Mouse (Mus musculus): ENCODE results near the gene Grsf1. TPM values are rescaled to one million over a fixed set of nuclear protein-coding genes. Genes with fewer than 3 reads are reported as not detected.

The Grsf1 gene
- polyA plus RNA-seq, 1 experiment from 2014 or later, result 127 TPM

GRCm38 (mm10) chr5:88711128-88711527 is 35.2 kb upstream of the Grsf1 start:
- no peak for TF ChIP-seq CTCF (IDR thresholded peaks at IDR 0.05)
- ChIA-PET POLR2A (no interaction called here), CTCF (no interaction called here)
- DNase-seq (ENCODE audit: low read depth, low spot score) (no peak), ATAC-seq (peak; percentile 47)
- in situ Hi-C loops (cut with MboI; ENCODE audit: low pct_unique_long_range_greater_than_20kb), result no loop called here
- H3K27me3 ChIP-seq, result no peaks in the 10 kb centered on the region

DNA sequence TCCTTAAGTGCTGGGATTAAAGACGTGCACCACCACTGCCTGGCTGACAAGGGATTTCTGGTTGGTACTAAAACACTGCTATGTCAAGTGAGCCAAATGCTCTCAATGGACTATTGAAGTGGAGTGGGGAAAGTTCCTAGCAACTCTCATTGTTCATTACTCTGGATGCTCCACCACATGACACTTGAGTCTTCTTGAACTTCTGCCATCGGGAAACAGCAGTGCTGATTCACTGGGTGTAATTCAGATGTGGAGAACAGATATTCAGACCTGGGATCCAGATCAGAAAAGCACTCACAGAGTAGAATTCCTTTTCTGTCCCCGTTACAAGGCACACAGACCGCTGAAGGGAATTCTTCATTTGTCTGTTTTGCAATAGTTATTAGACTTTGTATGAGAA is 27.6 kb upstream of the Grsf1 start:
- no peak for TF ChIP-seq CTCF (IDR thresholded peaks at IDR 0.05)
- in situ Hi-C loops (cut with MboI; ENCODE audit: low pct_unique_long_range_greater_than_20kb), result no loop called here
- ChIA-PET CTCF (interaction anchor here (1.4 to 2.8 kb wide), 3 partner anchors 10 to 87 kb away, joined by 5 to 11 read pairs (median 7); no protein-coding TSS in a partner anchor), POLR2A (interaction anchor here (0.5 kb wide), 1 partner anchor 94 kb away, joined by 3 read pairs; no protein-coding TSS in a partner anchor)
- ATAC-seq (no peak), DNase-seq (ENCODE audit: low read depth, low spot score) (no peak)
- peaks cover 9% of the 10 kb centered on the region for H3K27me3 ChIP-seq

DNA sequence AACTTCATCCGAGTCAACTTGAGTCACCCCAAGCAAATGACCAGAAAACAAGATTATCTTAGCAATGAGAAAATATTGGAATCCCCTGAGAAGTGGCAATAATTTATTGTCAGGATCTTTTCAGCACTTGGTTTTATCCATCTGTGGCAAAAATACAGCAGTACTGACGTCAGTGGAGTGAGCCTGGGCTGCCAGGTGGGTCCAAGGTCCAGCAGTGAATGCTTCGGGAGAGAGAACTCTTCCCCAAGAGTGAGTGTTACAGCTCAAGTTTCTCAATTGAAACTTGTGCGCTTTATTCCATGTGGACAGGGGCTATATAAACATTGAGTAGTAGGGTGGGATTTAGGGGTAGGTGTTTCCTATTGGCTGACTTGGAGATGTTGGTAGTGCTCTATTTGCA is 26.1 kb upstream of the Grsf1 start:
- peaks cover 9% of the 10 kb centered on the region for H3K27me3 ChIP-seq
- DNase-seq (ENCODE audit: low read depth, low spot score), result no peak
- ATAC-seq, result no peak
- in situ Hi-C loops (cut with MboI; ENCODE audit: low pct_unique_long_range_greater_than_20kb), result no loop called here
- TF ChIP-seq CTCF (IDR thresholded peaks at IDR 0.05), result no peak
- ChIA-PET POLR2A (interaction anchor here (1.2 kb wide), 1 partner anchor 18 kb away, joined by 5 read pairs; no protein-coding TSS in a partner anchor), CTCF (interaction anchor here (1.4 kb wide), 2 partner anchors 9 to 88 kb away, joined by 5 to 7 read pairs; no protein-coding TSS in a partner anchor)

- no peak for TF ChIP-seq CTCF (IDR thresholded peaks at IDR 0.05)
- ATAC-seq, result no peak
- ChIA-PET CTCF (interaction anchor here (0.7 to 2.5 kb wide), 2 partner anchors 10 to 181 kb away, joined by 3 to 11 read pairs; no protein-coding TSS in a partner anchor), POLR2A (no interaction called here)
- peaks cover 9% of the 10 kb centered on the region for H3K27me3 ChIP-seq
- in situ Hi-C loops (cut with MboI; ENCODE audit: low pct_unique_long_range_greater_than_20kb), result loop anchor here (10.0 kb wide), 1 partner anchor 685 kb away; no protein-coding TSS in a partner anchor
- DNase-seq (ENCODE audit: low read depth, low spot score), result no peak
These were observed 23.4 kb upstream of the Grsf1 start for GRCm38 (mm10) chr5:88699251-88699913.

- POLR2A ChIA-PET, result no interaction called here
- peaks cover 9% of the 10 kb centered on the region for H3K27me3 ChIP-seq
- ATAC-seq (no peak), DNase-seq (ENCODE audit: low read depth, low spot score) (no peak)
- CTCF ChIA-PET, result no interaction called here
- no peak for TF ChIP-seq CTCF (IDR thresholded peaks at IDR 0.05)
- in situ Hi-C loops (cut with MboI; ENCODE audit: low pct_unique_long_range_greater_than_20kb), result loop anchor here (10.0 kb wide), 1 partner anchor 688 kb away; no protein-coding TSS in a partner anchor
These were observed 21.3 kb upstream of the Grsf1 start for GRCm38 (mm10) chr5:88697291-88697690.

- DNase-seq (ENCODE audit: low read depth, low spot score), result no peak
- CTCF ChIA-PET, result interaction anchor here (1.0 to 1.7 kb wide), 4 partner anchors 10 to 174 kb away, joined by 3 to 7 read pairs (median 4); no protein-coding TSS in a partner anchor
- ATAC-seq, result no peak
- in situ Hi-C loops (cut with MboI; ENCODE audit: low pct_unique_long_range_greater_than_20kb), result loop anchor here (5.0 to 10.0 kb wide), 2 partner anchors 54 to 692 kb away; no protein-coding TSS in a partner anchor
- TF ChIP-seq CTCF (IDR thresholded peaks at IDR 0.05), result peak; percentile 15
- POLR2A ChIA-PET, result no interaction called here
- H3K27me3 ChIP-seq, result no peaks in the 10 kb centered on the region
These were observed 17.1 kb upstream of the Grsf1 start for GRCm38 (mm10) chr5:88693057-88693456.

DNA sequence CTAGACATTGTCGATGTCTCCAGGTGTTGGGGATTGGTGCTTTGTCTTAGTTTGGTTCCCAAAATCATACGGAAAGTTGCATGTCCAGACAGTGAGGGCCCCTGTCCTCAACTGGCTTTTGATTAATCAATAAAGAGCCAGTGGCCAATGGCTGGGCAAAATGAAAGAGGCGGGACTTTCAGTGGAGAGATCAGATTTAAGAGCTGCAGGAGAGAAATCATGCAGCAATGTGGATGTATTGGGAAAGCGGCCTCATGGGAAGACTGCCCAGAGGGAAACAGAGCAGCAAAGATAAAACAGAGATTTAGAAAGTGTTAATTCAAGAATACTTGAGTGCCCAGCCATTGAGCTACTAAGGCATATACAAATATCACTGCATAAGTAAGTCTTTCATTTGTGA is 16.6 kb upstream of the Grsf1 start:
- in situ Hi-C loops (cut with MboI; ENCODE audit: low pct_unique_long_range_greater_than_20kb), result loop anchor here (5.0 to 10.0 kb wide), 2 partner anchors 55 to 692 kb away; no protein-coding TSS in a partner anchor
- TF ChIP-seq CTCF (IDR thresholded peaks at IDR 0.05), result no peak
- POLR2A ChIA-PET, result no interaction called here

DNA sequence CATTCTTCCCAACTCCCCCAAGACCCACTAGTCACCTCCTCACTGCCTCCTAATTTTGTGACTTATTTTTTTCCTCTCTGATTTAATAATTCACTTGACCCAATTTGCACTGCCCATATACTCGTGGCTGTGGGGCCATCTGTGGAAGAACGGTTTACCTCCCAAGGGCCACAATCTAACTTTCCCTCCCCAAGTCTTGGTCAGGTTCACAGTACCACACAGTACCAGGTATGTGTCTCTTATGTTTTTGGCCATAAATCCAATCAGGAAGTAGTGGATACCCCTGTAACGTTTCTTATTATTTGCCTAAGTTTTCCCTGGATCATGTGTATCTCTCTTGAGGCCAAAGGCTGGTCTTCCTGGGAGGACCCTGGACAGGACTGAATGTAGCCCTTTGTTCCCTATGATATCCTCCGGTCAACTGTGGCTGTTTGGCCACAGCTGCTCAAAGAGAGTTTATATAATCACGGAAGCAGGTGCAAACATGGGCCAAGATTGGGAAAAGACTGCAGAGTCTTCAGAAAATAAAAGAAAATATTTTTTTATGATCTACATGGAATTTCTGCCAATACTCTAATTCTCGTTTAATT is 15.6 kb upstream of the Grsf1 start:
- TF ChIP-seq CTCF (IDR thresholded peaks at IDR 0.05), result no peak
- in situ Hi-C loops (cut with MboI; ENCODE audit: low pct_unique_long_range_greater_than_20kb), result loop anchor here (5.0 to 10.0 kb wide), 2 partner anchors 56 to 693 kb away; no protein-coding TSS in a partner anchor
- no peak for ATAC-seq
- H3K27me3 ChIP-seq, result no peaks in the 10 kb centered on the region
- ChIA-PET POLR2A (no interaction called here), CTCF (interaction anchor here (0.8 to 1.0 kb wide), 2 partner anchors 14 to 71 kb away, joined by 3 read pairs; no protein-coding TSS in a partner anchor)
- DNase-seq (ENCODE audit: low read depth, low spot score), result no peak

More for the DNA sequence above, 16.6 kb upstream of the Grsf1 start:
- CTCF ChIA-PET, result interaction anchor here (1.3 to 1.7 kb wide), 3 partner anchors 10 to 174 kb away, joined by 4 to 7 read pairs (median 4); no protein-coding TSS in a partner anchor
- no peak for DNase-seq (ENCODE audit: low read depth, low spot score)
- no peaks in the 10 kb centered on the region for H3K27me3 ChIP-seq
- no peak for ATAC-seq

DNA sequence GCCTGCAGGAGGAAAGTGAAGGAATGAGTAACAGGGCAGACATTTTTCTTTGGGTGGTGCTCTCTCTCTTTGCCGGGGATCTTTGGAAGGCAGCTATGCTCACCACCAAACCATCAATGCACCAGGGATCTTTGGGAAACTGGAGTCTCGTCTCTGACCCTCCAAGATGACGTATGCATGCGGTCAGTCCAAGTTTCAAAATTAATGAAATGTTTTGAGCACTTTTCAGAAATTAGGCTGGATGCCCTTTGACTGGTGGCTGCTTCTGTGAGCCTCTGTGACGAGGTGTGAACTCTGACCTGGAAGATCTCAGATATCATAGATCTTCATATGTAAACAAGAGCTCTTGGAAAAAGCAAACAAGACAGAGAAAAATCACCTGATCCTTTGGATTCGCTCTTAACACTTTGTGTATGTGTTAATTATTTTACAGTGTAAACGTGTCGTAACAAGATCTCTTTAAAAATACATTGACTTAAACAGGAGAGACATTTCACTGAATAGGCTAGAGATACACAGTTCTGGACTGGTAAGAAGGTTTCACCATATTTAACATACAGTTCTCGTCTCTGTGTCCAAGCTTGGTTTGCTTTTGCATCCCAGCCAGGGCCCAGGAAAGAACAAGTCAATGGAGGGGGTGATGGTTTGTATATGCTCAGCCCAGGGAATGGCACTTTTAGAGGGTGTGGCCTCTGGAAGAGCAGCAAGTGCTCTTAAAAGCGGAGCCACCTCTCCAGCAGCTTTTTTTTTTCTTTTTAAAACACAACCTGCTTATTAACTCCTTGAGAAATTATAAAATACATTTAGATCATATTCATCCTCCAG is 14.9 kb upstream of the Grsf1 start:
- ChIA-PET CTCF (interaction anchor here (0.8 to 2.2 kb wide), 6 partner anchors 9 to 72 kb away, joined by 3 to 11 read pairs (median 6); no protein-coding TSS in a partner anchor), POLR2A (no interaction called here)
- TF ChIP-seq CTCF (IDR thresholded peaks at IDR 0.05), result no peak
- no peak for DNase-seq (ENCODE audit: low read depth, low spot score)
- no peaks in the 10 kb centered on the region for H3K27me3 ChIP-seq
- no peak for ATAC-seq
- in situ Hi-C loops (cut with MboI; ENCODE audit: low pct_unique_long_range_greater_than_20kb), result loop anchor here (5.0 to 10.0 kb wide), 2 partner anchors 56 to 694 kb away; no protein-coding TSS in a partner anchor

Measured in Patski (cell line).